Mouse (Mus musculus): ENCODE measurements around the gene Pde3a.

DNA sequence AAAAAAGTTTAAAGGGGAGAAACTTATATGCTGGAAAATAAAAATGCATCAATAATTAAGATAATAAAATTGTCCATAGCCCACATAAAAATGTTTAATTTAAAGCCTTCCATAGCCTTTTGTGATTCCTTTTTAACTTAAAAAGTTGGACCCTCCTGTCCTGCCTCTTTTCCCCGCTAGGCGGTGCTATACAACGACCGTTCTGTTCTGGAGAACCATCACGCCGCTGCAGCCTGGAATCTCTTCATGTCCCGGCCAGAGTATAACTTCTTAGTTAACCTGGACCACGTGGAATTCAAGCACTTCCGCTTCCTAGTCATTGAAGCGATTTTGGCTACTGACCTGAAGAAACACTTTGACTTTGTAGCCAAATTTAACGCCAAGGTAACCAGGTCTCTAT lies 239.6 kb downstream of the Pde3a start:
- TF ChIP-seq POLR2A (IDR thresholded peaks at IDR 0.05; ENCODE audit: extremely low read depth, insufficient read depth, low read length) (no peak), CTCF (IDR thresholded peaks at IDR 0.05; ENCODE audit: extremely low read depth, insufficient read depth, low read length) (peak; percentile 68)

All from cortical plate, adult 2 months (tissue).